ENCODE assay signal across 11 mouse cellular contexts in genomic region chr6:147953753-147954152, GRCm38 (mm10).
DNase-seq lines count a peak whose midpoint lies in the region.
"Had no signal": no experiment of that assay in that cellular context is flagged by ENCODE, and none has a peak within 500 bp of the region (broad histone marks: within the 10 kb centered on the region; RNA-seq: fewer than 3 reads in every experiment).

No protein-coding gene starts in this region.

- peak; percentile 64 for DNase-seq in heart, adult 11 months
- DNase-seq in heart, postnatal 25 days (ENCODE audit: low spot score): no peak
- peak; percentile 21 for DNase-seq in lung, postnatal 25 days (ENCODE audit: low spot score)
- DNase-seq in lung, postnatal 4 days: no peak
- DNase-seq in kidney, postnatal 14 days: peak; percentile 65
- DNase-seq in skeletal muscle tissue, adult 2 months (ENCODE audit: low read depth, low spot score): peak; percentile 14
- no peak for DNase-seq in embryo, embryonic 11 days
- DNase-seq in gastrocnemius, postnatal 4 days (ENCODE audit: low spot score in 2 of 2): no peak
- DNase-seq: cerebellum, postnatal 36 days; heart, postnatal 36 days; thymus, postnatal 4 days had no signal

- intact Hi-C loops in heart, postnatal 25 days (cut with DNase I): loop anchor here (5.0 to 10.0 kb wide), 4 partner anchors 291 to 1129 kb away; partner anchors contain the start of gene Pthlh

Comparison
In these comparisons a context has a peak if more than half of its experiments do, and no peak if none do; other contexts are left out.
1. DNase-seq: peak in heart, adult 11 months (single experiment), lung, postnatal 25 days (single experiment), kidney, postnatal 14 days (single experiment) and skeletal muscle tissue, adult 2 months (single experiment); none in heart, postnatal 25 days (single experiment), lung, postnatal 4 days (0 of 2), embryo, embryonic 11 days (single experiment) and gastrocnemius, postnatal 4 days (0 of 2).